Mouse (Mus musculus) kidney, embryonic 16.5 days (tissue): Measurements from ENCODE around the gene Exph5. TPM values are rescaled to one million over a fixed set of nuclear protein-coding genes. Genes with fewer than 3 reads are reported as not detected.

Experiments
- ATAC-seq: fragments of 200-750 bp; cut with Nextera tagmentation; 2 replicates; pipeline ENCODE4 v1.8.0; 2017; ENCODE audit warnings: moderate TSS enrichment; ENCODE audit not compliant: low FRiP score, low TSS enrichment
- H3K27ac ChIP-seq: fragments of 300-500 bp; sonication (generic); 2 replicates; pipeline ENCODE4 v1.5.1; 2014; ENCODE audit warnings: low read length
- H3K27me3 ChIP-seq: fragments of 300-500 bp; sonication (generic); 2 replicates; pipeline ENCODE4 v1.6.1; 2014; ENCODE audit warnings: low read length, control low read depth, mixed read lengths; ENCODE audit not compliant: insufficient read depth
- H3K36me3 ChIP-seq: fragments of 300-500 bp; sonication (generic); 2 replicates; pipeline ENCODE4 v1.6.1; 2014; ENCODE audit warnings: low read length, control low read depth, mixed read lengths; ENCODE audit not compliant: insufficient read depth
- H3K4me1 ChIP-seq: fragments of 300-500 bp; sonication (generic); 2 replicates; pipeline ENCODE4 v1.6.1; 2014; ENCODE audit warnings: low read length, control low read depth, mixed read lengths; ENCODE audit not compliant: insufficient read depth
- H3K4me2 ChIP-seq: fragments of 300-500 bp; sonication (generic); replicated peaks from 2 replicates; pipeline ENCODE4 v1.6.1; 2014; ENCODE audit warnings: low read depth, low read length
- H3K4me3 ChIP-seq: fragments of 300-500 bp; sonication (generic); 2 replicates; pipeline ENCODE4 v1.5.1; 2014; ENCODE audit warnings: mild to moderate bottlenecking, low read length
- H3K9ac ChIP-seq: fragments of 300-500 bp; sonication (generic); replicated peaks from 2 replicates; pipeline ENCODE4 v1.6.1; 2014; ENCODE audit warnings: low read length
- H3K9me3 ChIP-seq: fragments of 300-500 bp; sonication (generic); 2 replicates; pipeline ENCODE4 v1.6.1; 2016; ENCODE audit warnings: low read length, control low read depth
- WGBS: fragments of 180-500 bp; shearing (Covaris S2); extraction: QIAGEN DNeasy Blood & Tissue Kit; methylation state at CpG from one replicate; pipeline ENCODE4 v1.1.7; 2014; 5-methylcytosine and 5-hydroxymethylcytosine counted together
- polyA plus RNA-seq: library from polyadenylated mRNA; unstranded; fragments of >200 nt; fragmentation: Nextera tagmentation; extraction: Ambion mirVana; gene quantifications from 2 replicates; pipeline ENCODE4 v1.2.1, GENCODE M21; 2015

Gene Exph5
- polyA plus RNA-seq, result 2.2 and 3.3 TPM in 2 replicates

DNA sequence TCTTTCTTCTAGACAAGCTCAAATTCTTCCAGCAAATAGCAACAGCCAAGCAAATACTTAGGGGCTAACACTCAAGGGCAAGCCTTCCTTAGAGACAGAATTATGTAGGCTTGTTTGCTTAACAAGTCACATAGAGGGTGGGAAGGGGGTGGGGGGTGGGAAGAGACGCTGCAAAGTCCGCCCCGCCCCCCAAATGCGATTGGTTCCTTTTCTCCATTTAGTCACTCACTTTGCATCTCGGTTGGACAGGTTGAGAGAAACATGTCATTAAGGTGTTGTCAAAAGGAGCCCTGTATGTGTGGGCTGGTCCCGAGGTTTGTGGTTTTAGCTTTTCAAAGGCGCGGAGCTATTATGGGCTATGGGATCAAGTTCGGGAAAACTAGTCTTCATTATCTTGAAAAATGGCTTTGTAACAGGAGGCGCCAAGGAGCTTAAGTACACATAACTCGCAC lies at the start of gene Exph5:
Gene Exph5, plus strand, starts transcription at position 402 of the 452 bp plus-strand sequence.
- Histone ChIP-seq H3K9me3 (no peaks in the 10 kb centered on the region), H3K27me3 (no peaks in the 10 kb centered on the region), H3K4me3 (peak within 1 kb of the TSS; percentile 54), H3K4me2 (peak within 1 kb of the TSS; percentile 88), H3K9ac (peak within 1 kb of the TSS; percentile 67), H3K36me3 (no peaks in the 10 kb centered on the region), H3K4me1 (peaks cover 14% of the 10 kb centered on the region), H3K27ac (peak within 1 kb of the TSS; percentile 45)
- 0% methylated on average over 11 of the region's 11 CpGs for WGBS
- peak; percentile 89 for ATAC-seq

DNA sequence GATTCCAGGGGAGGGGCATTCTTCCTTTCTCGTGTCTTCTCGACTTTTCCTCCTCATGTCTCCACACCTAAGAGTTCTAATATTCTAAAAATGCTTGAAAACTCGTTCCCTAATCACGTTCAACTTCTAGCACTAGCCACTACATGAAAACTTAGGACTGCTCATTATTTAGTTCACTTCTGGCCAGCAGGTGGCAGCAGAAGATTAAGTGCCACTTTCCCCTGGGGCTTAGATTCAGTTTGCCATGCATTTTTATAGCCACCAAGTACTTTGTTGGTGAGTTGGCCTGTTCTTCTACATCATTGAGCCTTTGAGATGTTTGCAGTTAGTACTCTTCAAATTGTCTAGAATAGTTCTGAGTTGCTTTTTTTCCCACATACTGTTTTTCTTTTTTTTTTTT lies 47.1 kb upstream of the Exph5 start:
- H3K4me3 ChIP-seq, result no peak overlapping the region
- ATAC-seq, result peak; percentile 59; the same call in 1 of the 2 replicates
- no peaks in the 10 kb centered on the region for H3K27me3 ChIP-seq
- H3K36me3 ChIP-seq, result no peaks in the 10 kb centered on the region
- 10% methylated on average over 4 of the region's 4 CpGs for WGBS
- H3K9me3 ChIP-seq, result no peaks in the 10 kb centered on the region
- no peak overlapping the region for H3K27ac ChIP-seq
- H3K4me2 ChIP-seq, result no peak overlapping the region
- H3K9ac ChIP-seq, result no peak overlapping the region
- 0 out of 2 replicates have a peak, but pooled peaks cover 4% of the 10 kb centered on the region for H3K4me1 ChIP-seq

DNA sequence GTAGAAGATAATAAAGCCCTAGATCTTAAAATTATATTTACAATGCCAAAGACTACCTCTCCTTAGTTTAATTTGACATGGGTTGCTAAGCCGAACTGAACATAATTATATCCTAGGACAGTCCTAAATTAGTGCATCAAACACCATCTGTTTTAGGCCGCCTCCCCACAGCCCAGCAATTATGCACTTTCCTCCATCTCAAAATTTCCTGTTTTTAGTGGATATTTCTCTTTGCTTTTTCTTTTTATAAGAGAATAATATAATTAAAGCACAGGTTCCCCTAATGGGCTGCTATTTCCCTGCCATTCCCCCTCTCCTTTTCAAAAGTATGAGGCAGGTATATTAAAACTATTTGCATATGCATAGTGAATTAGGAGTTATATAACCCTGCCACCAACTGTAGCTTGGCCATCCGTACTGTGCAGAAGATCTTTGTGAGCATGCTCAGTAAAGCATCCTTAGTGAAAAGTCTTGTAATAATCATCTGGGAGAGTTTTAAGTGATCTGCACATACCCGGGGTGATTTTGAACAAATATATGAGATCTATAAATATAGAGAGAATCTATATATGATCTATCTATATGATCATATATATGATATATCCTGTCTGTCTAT lies 44.7 kb upstream of the Exph5 start:
- H3K36me3 ChIP-seq, result no peaks in the 10 kb centered on the region
- H3K4me1 ChIP-seq, result 0 out of 2 replicates have a peak, but pooled peaks cover 4% of the 10 kb centered on the region
- no peak overlapping the region for H3K9ac ChIP-seq
- 73% methylated on average over 4 of the region's 4 CpGs for WGBS
- no peaks in the 10 kb centered on the region for H3K9me3 ChIP-seq
- H3K4me2 ChIP-seq, result no peak overlapping the region
- H3K27ac ChIP-seq, result no peak overlapping the region
- no peak for ATAC-seq
- H3K4me3 ChIP-seq, result no peak overlapping the region
- no peaks in the 10 kb centered on the region for H3K27me3 ChIP-seq

DNA sequence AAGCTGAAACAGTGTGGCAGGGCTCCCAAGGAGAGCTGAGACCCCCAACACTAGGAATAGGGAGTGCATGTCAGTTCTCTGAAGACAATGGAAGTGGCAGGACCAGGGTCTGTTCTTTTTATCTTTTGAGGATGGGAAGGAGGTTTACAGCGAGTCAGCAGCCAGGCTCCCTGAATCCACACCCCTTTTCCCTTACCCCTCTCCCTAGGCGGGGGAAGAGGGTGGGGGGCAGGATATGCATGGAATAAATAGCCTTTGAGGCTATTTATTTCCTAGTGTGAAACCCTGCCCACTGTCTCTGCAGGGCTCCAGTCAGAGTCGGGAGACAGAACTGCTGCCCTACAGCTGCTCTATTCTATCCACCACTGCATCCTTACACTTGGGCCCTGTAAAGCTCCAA lies 43.7 kb upstream of the Exph5 start:
- Histone ChIP-seq H3K36me3 (no peaks in the 10 kb centered on the region), H3K4me2 (no peak overlapping the region), H3K27ac (no peak overlapping the region), H3K9me3 (no peaks in the 10 kb centered on the region), H3K4me3 (no peak overlapping the region), H3K9ac (no peak overlapping the region; the same call in 1 of the 2 replicates), H3K27me3 (no peaks in the 10 kb centered on the region), H3K4me1 (0 out of 2 replicates have a peak, but pooled peaks cover 4% of the 10 kb centered on the region)
- no peak for ATAC-seq
- 7% methylated on average over 3 of the region's 3 CpGs for WGBS

DNA sequence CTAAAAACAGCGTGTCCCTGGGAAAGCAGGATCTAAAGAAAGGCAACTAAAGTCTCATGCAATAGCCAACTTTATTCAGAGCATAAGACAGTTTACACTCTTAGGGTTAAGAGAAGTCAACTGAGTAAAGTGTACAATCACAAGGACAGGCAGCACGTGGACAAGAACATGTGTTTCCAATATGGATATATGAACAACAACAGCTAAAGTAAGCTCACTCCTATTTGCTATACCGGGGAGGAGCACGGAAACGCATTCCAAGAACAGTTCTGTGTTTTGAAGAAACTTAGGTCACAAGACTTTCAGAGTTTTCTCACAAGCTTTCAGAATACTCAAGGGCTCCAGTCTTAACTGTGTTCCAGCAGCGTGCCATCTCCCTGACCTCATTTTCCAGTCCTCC lies 43.3 kb upstream of the Exph5 start:
- Histone ChIP-seq H3K4me2 (no peak overlapping the region), H3K27ac (no peak overlapping the region), H3K36me3 (no peaks in the 10 kb centered on the region), H3K4me1 (peaks cover 6% of the 10 kb centered on the region; the same call in 1 of the 2 replicates), H3K27me3 (no peaks in the 10 kb centered on the region), H3K9me3 (no peaks in the 10 kb centered on the region), H3K4me3 (no peak overlapping the region), H3K9ac (no peak overlapping the region; the same call in 1 of the 2 replicates)
- no peak for ATAC-seq
- WGBS, result 42% methylated on average over 6 of the region's 6 CpGs

DNA sequence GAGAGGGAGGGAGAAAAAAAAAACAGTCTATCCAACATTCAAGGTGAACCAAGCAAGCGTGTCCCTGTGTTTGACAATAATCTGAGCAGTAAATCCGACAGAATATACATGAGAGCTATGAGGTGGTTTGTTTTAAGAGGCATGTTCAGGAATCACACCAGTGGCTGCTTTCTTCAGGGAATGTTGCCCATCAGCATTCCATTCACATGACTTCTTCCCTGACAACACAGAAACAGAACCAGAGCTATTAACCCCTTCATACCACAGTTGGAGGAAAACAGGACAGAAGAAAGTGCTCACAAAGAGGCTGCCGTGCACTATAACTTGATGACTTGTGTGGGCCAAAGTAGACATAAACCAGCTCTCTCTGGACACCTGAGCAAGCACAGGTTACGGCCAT lies 37.1 kb upstream of the Exph5 start:
- peaks cover 7% of the 10 kb centered on the region; the same call in 1 of the 2 replicates for H3K4me1 ChIP-seq
- no peak overlapping the region for H3K9ac ChIP-seq
- 52% methylated on average over 4 of the region's 4 CpGs for WGBS
- no peak overlapping the region for H3K4me2 ChIP-seq
- H3K27me3 ChIP-seq, result no peaks in the 10 kb centered on the region
- no peak overlapping the region for H3K4me3 ChIP-seq
- H3K9me3 ChIP-seq, result no peaks in the 10 kb centered on the region
- no peaks in the 10 kb centered on the region for H3K36me3 ChIP-seq
- peak; percentile 67; the same call in 1 of the 2 replicates for ATAC-seq
- H3K27ac ChIP-seq, result peak overlapping the region; percentile 63

DNA sequence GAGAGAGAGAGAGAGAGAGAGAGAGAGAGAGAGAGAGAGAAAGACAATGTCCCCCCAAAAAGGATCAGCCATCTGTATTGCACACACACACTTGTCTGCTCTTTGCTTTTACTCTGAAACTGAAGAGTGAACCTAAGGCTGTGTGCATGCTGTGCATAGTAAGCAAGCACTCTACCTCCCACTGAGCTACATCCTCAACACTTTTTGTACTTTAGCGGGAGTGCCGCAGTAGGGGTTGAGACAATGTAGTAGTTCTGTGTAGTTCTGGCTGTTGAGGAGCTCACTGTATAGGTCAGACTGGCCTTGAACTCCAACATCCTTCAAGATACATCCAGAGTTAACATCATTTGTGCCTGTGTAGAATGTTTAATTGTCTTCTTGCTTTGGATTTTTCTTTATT lies 35.9 kb upstream of the Exph5 start:
- Histone ChIP-seq H3K4me2 (no peak overlapping the region), H3K27ac (no peak overlapping the region), H3K4me3 (no peak overlapping the region), H3K9ac (no peak overlapping the region), H3K9me3 (no peaks in the 10 kb centered on the region), H3K4me1 (peaks cover 7% of the 10 kb centered on the region; the same call in 1 of the 2 replicates), H3K36me3 (no peaks in the 10 kb centered on the region), H3K27me3 (no peaks in the 10 kb centered on the region)
- WGBS, result 81% methylated on average over 2 of the region's 2 CpGs
- no peak for ATAC-seq

DNA sequence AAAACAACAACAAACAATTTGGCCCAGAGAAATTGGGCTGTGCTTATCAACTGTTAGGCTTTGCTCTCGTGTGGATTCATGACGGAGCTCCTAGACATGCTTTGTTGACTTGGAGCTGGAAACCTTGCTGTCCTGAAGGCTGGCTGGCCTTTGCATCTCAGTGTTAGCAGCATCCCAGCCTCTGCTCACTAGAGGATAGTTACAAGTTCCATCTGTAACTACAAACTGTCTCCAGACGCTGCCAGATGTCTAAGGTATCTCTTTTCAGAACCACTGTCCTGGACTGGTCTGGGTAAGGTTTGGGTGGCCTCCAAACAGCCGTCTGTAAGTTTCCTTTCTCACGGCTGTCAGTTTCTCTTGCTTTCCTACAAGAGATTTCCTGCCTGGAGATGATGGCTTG lies 33.4 kb upstream of the Exph5 start:
- Histone ChIP-seq H3K4me2 (no peak overlapping the region), H3K9me3 (no peaks in the 10 kb centered on the region), H3K27ac (no peak overlapping the region), H3K27me3 (no peaks in the 10 kb centered on the region), H3K9ac (no peak overlapping the region), H3K36me3 (no peaks in the 10 kb centered on the region), H3K4me3 (no peak overlapping the region), H3K4me1 (peaks cover 18% of the 10 kb centered on the region)
- 46% methylated on average over 5 of the region's 5 CpGs for WGBS
- ATAC-seq, result no peak

DNA sequence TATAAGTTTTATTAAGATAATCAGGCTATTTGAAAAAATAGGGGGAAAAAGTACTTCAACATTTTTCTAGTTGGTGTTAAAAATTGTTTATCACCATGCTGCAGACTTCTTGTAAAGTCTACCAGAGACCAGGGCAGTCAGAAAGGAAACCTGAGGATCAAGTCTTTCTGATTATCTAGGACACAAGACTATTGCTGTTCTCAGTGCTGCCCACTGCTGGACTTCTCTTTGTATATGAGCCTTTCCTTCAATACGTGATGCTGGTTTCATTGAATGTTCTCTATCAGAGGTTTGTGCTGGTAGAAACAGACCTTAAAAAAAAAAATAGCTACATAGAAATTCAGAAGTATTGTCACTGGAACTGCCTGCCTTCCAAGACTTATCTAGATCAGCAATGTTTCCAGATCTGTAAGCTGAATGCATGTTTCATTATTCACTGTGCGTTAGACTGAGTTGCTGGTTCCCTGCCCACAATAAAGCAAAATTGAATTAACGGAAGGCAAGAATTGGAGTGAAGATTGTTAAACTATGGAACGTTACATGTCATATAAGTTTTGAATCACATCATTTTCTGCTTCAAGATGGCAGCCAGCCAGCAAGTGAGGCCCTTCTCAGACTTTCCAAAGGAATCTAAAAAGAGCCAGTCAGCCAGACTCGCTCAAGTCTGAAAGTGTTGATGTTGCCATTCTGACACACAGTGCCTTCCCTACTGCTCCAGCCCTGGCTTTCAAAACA lies 32.6 kb upstream of the Exph5 start:
- H3K4me3 ChIP-seq, result no peak overlapping the region
- peaks cover 15% of the 10 kb centered on the region for H3K4me1 ChIP-seq
- no peaks in the 10 kb centered on the region for H3K36me3 ChIP-seq
- H3K9ac ChIP-seq, result no peak overlapping the region
- H3K27ac ChIP-seq, result 0 out of 2 replicates have a peak overlapping the region, but pooled peaks have one; percentile 2
- no peaks in the 10 kb centered on the region for H3K9me3 ChIP-seq
- H3K4me2 ChIP-seq, result no peak overlapping the region
- ATAC-seq, result no peak
- WGBS, result 68% methylated on average over 5 of the region's 5 CpGs
- H3K27me3 ChIP-seq, result no peaks in the 10 kb centered on the region

DNA sequence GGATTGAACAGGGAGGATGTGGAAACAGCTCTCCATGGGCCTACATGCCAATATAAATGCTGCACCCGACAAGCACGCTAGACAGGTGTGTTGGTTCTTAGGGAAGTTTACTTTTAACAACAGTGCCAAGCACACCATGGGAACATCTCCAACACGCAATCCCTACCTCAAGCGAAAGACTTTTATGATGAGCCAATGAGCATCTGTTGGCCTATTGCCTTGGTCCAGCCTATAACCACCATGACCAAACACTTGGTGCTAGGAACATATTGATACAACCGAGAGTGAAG lies 32.1 kb upstream of the Exph5 start:
- no peaks in the 10 kb centered on the region for H3K9me3 ChIP-seq
- H3K9ac ChIP-seq, result no peak overlapping the region
- no peaks in the 10 kb centered on the region for H3K36me3 ChIP-seq
- H3K27me3 ChIP-seq, result no peaks in the 10 kb centered on the region
- 0 out of 2 replicates have a peak overlapping the region, but pooled peaks have one; percentile 2 for H3K27ac ChIP-seq
- no peak overlapping the region for H3K4me3 ChIP-seq
- ATAC-seq, result no peak
- WGBS, result 96% methylated on average over 5 of the region's 5 CpGs
- peaks cover 12% of the 10 kb centered on the region for H3K4me1 ChIP-seq
- H3K4me2 ChIP-seq, result no peak overlapping the region
